Mouse (Mus musculus) liver, embryonic 14 days (tissue): ENCODE data around the gene E2f6. TPM values are rescaled to one million over a fixed set of nuclear protein-coding genes. Genes with fewer than 3 reads are reported as not detected.

Experiments
- polyA plus RNA-seq: library from polyadenylated mRNA; depleted of rRNA; stranded (reverse); fragments of >200 nt; gene quantifications from 2 replicates; pipeline ENCODE4 v1.2.3, GENCODE M21; 2012; rRNA removed

Gene E2f6
- 13.6 and 15.5 TPM in 2 replicates for polyA plus RNA-seq

DNA sequence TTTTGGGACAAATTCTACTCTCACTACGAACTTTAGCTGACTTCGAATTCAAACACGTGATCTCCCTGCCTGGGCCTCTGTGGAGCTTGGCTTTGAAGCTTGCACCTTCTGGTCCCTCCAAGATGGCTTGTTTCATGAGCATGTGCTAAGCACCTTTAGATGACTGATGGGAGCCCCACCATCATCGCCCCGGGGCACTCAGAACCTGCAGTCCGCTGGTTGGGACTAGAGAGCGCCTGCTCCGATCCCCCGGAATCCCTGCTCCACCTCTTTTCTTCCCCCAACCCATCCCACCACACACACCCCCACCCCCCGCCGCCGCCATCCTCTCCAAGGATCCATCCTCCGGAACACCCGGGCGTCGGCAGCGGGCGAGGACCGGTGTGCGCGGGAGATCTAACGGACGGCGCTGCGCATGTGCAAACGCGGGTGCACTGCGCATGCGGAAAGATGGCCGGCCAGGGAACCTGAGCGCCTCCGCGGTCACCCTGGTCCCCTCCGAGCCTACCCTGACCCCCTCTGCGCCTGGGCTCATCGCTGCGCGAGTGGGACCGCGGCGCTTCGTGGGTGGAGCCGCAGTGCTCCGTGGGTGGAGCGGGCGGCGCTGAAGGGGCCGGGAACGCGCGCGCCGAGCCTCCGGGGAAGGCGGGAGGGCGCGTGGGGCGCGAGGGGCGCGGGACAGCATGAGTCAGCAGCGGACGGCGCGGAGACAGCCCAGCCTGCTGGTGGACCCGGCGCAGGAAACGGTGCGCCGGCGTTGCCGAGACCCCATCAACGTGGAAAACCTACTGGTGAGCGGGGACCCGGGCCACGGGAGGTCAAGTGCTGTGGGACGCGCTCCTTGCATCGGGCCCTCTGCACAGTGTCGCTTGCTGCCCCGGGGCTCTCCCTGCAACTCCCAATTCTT is at the start of gene E2f6:
Gene E2f6 (plus strand): TSS at position 439 of the 907 bp plus-strand sequence.

DNA sequence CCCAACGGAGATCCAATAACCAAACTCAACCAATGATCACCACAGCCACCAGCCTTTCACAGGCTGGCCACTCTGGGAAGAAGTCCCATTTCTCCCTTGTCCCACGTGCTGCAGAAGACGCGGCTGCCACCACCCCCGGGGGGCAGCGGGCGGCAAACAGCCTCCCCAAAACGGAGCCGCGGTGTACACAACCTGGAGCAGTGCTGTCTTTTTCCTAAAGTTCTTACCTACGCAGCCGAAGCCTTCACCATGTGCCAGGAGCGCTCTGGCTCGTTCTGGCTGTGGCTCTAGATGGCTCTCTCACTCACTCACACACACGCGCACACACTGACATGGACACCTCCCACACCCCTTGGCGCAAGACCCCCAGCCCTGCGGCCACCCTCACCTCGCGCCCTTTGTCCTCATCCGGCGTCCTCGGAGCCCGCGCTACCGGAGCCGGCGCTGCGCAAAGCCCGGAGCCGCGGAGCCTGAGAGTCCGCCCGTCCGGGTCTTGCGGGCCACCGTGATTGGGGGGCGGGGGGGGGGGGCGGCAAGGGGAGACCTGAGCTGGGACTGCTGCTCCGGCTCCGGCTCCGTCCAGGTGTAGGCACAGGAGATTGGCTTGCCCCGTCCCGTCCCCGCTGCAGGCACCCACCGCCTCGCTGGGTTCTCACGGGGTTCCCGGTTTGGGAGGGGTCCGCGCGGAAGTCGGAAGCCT is 10.4 kb upstream of the E2f6 start, which contains the start of gene Greb1:
Gene Greb1 (minus strand): TSS at position 628 of the 700 bp plus-strand sequence.

Other genes starting within 250 kb of the E2f6 start
- gene Lpin1, start 200.0 kb upstream of the E2f6 start, polyA plus RNA-seq: 5.1 and 6.1 TPM in 2 replicates
- not detected in 2 replicates for gene Ntsr2, start 157.6 kb upstream of the E2f6 start, polyA plus RNA-seq
- 1.1 and 1.3 TPM in 2 replicates for gene Greb1, start 10.1 kb upstream of the E2f6 start, polyA plus RNA-seq
- 6.4 and 7.3 TPM in 2 replicates for gene Rock2, start 83.9 kb downstream of the E2f6 start, polyA plus RNA-seq
- gene Pqlc3, start 189.4 kb downstream of the E2f6 start, polyA plus RNA-seq: 3.4 TPM in 2 replicates
- gene 2410004P03Rik, start 200.8 kb downstream of the E2f6 start, polyA plus RNA-seq: 0.01 TPM in 1 of 2 replicates, not detected in the other